Mouse (Mus musculus): ENCODE data around the gene Irf9. TPM values are rescaled to one million over a fixed set of nuclear protein-coding genes. Genes with fewer than 3 reads are reported as not detected.

Gene Irf9
- polyA plus RNA-seq, 1 experiment from 2014 or later = 9.0 TPM

DNA sequence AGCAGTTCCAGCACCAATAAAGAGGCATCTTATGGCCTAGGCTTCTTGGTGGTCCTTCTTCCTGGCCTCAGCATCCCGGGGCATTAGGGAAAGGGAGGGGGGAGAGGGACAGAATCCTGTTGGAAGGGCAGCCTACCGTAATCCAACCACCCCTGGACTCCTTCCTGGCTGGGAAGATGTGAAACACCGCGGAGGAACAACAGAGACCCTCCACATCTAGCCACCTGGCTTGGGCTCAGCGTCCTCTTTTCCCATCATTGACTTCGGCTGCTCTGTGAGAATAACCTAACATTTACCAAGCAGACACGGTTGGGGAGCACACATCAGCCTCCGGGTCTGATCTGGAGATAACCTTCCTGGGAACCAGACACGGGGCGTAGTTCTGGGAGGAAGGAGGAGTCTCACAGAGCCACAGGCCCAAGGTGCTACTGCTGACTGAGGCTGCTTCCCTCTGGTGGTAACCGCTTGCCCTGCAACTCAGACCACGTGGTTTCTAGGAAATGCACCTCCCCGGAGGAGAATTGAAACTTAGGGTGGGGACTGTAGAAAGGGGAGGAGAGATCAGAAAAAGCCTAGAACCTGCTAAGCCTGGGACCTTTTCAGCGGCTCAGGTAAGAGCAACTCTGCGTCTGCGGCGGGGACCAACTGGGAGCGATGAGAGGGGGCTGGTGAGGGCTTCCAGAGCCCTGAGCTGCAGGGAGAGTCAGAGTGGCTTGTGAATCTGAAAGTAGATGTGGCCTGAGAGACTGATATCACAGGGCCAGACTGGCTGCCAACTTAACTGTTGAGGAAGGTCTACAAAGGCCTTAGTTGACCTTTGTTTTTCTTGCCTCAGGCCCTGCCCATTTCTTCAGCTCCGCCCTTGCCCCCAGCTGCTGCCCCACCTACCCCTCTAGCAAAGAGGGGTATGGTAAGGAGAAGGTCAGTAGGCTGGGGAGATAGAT lies 534 bp downstream of the Irf9 start:
- Histone ChIP-seq H3K27ac (ENCODE audit: low read depth) (peak overlapping the region; percentile 77), H3K9me3 (ENCODE audit: low read depth, low read length) (no peaks in the 10 kb centered on the region), H3K36me3 (ENCODE audit: insufficient read depth) (peaks cover 67% of the 10 kb centered on the region), H3K4me1 (ENCODE audit: insufficient read depth) (0 out of 2 replicates have a peak, but pooled peaks cover 4% of the 10 kb centered on the region), H3K9ac (peak overlapping the region; percentile 53), H3K4me2 (peak overlapping the region; percentile 62), H3K27me3 (ENCODE audit: insufficient read depth, low read length) (no peaks in the 10 kb centered on the region), H3K4me3 (ENCODE audit: low read depth, low read length) (peak overlapping the region; percentile 32)
- peak; percentile 93 for TF ChIP-seq CTCF (IDR thresholded peaks at IDR 0.05; ENCODE audit: low read depth)
- DNase-seq = peak; percentile 94
- 15% methylated on average over 19 of the region's 19 CpGs for WGBS
- ATAC-seq (ENCODE audit: insufficient read depth) = peak; percentile 92

DNA sequence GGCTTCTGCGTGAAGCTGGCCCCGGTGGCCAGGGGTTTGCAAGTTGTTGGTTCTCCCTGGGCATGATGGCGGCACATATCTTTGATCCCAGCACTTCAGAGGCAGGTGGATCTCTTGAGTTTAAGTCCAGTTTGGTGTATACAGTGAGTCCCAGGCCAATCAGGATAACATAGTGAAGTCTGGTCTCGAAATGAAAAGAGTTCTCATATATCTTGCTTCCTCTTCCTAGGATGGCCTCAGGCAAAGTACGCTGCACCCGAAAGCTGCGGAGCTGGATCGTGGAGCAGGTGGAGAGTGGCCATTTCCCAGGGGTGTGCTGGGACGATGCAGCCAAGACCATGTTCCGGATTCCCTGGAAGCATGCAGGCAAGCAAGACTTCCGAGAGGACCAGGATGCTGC lies 1.5 kb downstream of the Irf9 start:
- TF ChIP-seq CTCF (IDR thresholded peaks at IDR 0.05; ENCODE audit: low read depth) = no peak
- H3K4me3 ChIP-seq (ENCODE audit: low read depth, low read length) = peak overlapping the region; percentile 32; the same call in 1 of the 2 replicates

DNA sequence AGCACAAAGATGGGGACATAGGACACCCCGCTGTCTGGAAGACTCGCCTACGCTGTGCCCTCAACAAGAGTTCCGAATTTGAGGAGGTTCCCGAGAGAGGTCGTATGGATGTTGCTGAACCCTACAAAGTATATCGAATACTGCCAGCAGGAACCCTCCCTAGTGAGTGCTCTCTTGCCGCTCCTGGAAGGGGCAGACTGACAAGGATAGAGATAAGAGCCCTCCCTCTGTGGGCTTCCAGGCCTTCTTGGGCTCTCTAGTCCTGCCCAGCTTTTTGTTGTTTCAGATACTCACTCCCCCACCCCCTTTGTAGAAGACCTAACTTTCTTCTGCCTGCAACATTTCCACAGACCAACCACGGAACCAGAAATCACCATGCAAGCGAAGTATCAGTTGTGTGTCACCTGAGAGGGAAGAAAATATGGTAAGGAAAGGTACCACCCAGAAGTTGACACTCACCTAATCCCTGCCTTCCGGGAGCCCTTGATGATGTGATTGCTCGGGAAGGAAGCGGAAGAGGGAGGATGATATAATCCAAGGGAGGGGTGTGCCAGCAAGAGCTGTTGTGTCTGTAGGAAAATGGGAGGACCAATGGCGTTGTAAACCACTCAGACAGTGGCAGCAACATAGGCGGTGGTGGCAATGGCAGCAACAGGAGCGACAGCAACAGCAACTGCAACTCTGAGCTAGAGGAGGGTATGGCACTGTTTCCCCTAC lies 2.5 kb downstream of the Irf9 start:
- no peak for TF ChIP-seq CTCF (IDR thresholded peaks at IDR 0.05; ENCODE audit: low read depth)
- Histone ChIP-seq H3K4me3 (ENCODE audit: low read depth, low read length) (no peak overlapping the region), H3K27me3 (ENCODE audit: insufficient read depth, low read length) (no peaks in the 10 kb centered on the region), H3K9ac (no peak overlapping the region), H3K4me1 (ENCODE audit: insufficient read depth) (0 out of 2 replicates have a peak, but pooled peaks cover 4% of the 10 kb centered on the region), H3K9me3 (ENCODE audit: low read depth, low read length) (no peaks in the 10 kb centered on the region), H3K4me2 (no peak overlapping the region), H3K27ac (ENCODE audit: low read depth) (no peak overlapping the region), H3K36me3 (ENCODE audit: insufficient read depth) (peaks cover 57% of the 10 kb centered on the region)
- ATAC-seq (ENCODE audit: insufficient read depth) = no peak
- no peak for DNase-seq
- WGBS = 87% methylated on average over 16 of the region's 16 CpGs

More for the DNA sequence above, 1.5 kb downstream of the Irf9 start:
- WGBS = 92% methylated on average over 11 of the region's 11 CpGs
- Histone ChIP-seq H3K4me2 (peak overlapping the region; percentile 62), H3K36me3 (ENCODE audit: insufficient read depth) (peaks cover 66% of the 10 kb centered on the region), H3K4me1 (ENCODE audit: insufficient read depth) (0 out of 2 replicates have a peak, but pooled peaks cover 4% of the 10 kb centered on the region), H3K27ac (ENCODE audit: low read depth) (0 out of 2 replicates have a peak overlapping the region, but pooled peaks have one; percentile 77), H3K9me3 (ENCODE audit: low read depth, low read length) (no peaks in the 10 kb centered on the region), H3K9ac (no peak overlapping the region), H3K27me3 (ENCODE audit: insufficient read depth, low read length) (no peaks in the 10 kb centered on the region)
- DNase-seq = no peak
- no peak for ATAC-seq (ENCODE audit: insufficient read depth)

DNA sequence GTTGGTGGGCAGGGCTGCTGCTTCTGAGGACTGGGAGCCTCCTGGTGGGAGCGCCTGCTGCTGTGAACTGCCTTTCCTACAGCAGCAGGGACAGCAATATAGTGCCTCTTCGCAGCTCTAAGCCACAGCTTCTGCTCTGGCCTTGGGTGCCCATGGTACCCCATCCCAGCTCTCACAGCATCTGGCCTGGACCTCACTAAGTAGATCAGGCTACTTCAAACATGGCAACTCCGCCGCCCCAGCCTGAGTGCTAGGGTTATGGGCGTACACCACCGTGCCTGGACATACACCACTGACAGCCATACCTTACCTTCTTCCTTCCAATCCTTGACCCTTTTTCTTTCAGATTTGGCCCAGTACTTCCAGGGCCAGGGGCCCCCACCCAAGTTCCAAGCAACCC lies 5.0 kb downstream of the Irf9 start:
- no peak for ATAC-seq (ENCODE audit: insufficient read depth)
- H3K27ac ChIP-seq (ENCODE audit: low read depth) = no peak overlapping the region
- H3K9ac ChIP-seq = no peak overlapping the region
- no peaks in the 10 kb centered on the region for H3K27me3 ChIP-seq (ENCODE audit: insufficient read depth, low read length)
- 0 out of 2 replicates have a peak, but pooled peaks cover 4% of the 10 kb centered on the region for H3K4me1 ChIP-seq (ENCODE audit: insufficient read depth)
- WGBS = 93% methylated on average over 6 of the region's 6 CpGs
- H3K4me3 ChIP-seq (ENCODE audit: low read depth, low read length) = no peak overlapping the region
- TF ChIP-seq CTCF (IDR thresholded peaks at IDR 0.05; ENCODE audit: low read depth) = no peak
- peaks cover 40% of the 10 kb centered on the region for H3K36me3 ChIP-seq (ENCODE audit: insufficient read depth)
- H3K9me3 ChIP-seq (ENCODE audit: low read depth, low read length) = no peaks in the 10 kb centered on the region
- DNase-seq = no peak
- H3K4me2 ChIP-seq = no peak overlapping the region

DNA sequence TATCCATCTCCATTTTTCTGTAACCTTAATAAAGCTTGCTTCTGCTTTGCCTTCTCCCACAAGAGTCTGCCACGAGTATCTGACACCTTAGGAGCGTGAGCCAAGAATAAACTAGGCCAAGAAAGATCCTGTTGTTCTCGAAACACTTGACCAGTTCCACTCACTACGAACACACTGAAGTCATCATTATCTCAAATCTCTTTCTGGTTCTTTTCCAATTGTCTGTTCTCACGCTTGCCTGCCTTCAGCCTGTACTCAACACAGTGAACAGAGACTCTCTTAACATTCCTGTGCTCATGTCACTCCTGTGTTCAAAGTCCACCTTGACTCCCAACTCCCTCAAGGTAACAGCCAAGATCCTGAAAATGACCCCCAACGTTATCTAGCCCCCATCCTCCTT lies 10.0 kb downstream of the Irf9 start:
- 60% methylated on average over 6 of the region's 6 CpGs for WGBS

DNA sequence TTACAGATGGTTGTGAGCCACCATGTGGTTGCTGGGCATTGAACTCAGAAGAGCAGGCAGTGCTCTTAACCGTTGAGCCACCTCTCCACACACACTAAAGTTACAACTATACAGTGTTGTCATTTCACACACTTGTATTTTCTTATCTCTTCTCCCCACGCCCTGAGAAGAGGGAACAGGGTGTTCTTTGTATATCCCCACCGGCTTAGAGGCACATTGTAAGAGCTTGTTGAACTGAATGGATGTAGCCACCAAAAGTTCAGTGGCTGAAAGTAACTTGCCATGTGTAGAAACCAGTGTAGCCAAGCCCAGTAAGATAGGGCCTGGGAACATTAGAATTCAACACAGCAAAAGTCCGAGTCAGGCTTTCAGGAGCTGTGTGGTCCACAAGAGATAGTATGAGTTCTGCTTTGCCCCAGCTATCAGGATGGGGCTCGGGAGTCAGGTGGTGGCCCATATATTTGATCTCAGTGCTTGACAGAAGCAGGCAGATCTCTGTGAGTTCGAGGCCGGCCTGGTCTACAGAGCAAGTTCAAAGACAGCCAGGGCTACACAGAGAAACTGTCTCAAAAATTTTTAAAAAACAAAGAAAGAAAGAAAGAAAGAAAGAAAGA lies 11.3 kb downstream of the Irf9 start:
- ATAC-seq (ENCODE audit: insufficient read depth) = no peak
- H3K27ac ChIP-seq (ENCODE audit: low read depth) = no peak overlapping the region
- no peak overlapping the region for H3K4me3 ChIP-seq (ENCODE audit: low read depth, low read length)
- TF ChIP-seq CTCF (IDR thresholded peaks at IDR 0.05; ENCODE audit: low read depth) = no peak
- H3K9me3 ChIP-seq (ENCODE audit: low read depth, low read length) = no peaks in the 10 kb centered on the region
- no peaks in the 10 kb centered on the region for H3K4me1 ChIP-seq (ENCODE audit: insufficient read depth)
- WGBS = 66% methylated on average over 7 of the region's 7 CpGs
- no peaks in the 10 kb centered on the region for H3K27me3 ChIP-seq (ENCODE audit: insufficient read depth, low read length)
- H3K4me2 ChIP-seq = no peak overlapping the region
- no peak for DNase-seq
- no peaks in the 10 kb centered on the region for H3K36me3 ChIP-seq (ENCODE audit: insufficient read depth)
- no peak overlapping the region for H3K9ac ChIP-seq

More for the DNA sequence above, 10.0 kb downstream of the Irf9 start:
- H3K27ac ChIP-seq (ENCODE audit: low read depth) = no peak overlapping the region
- no peak for TF ChIP-seq CTCF (IDR thresholded peaks at IDR 0.05; ENCODE audit: low read depth)
- ATAC-seq (ENCODE audit: insufficient read depth) (no peak), DNase-seq (no peak)
- peaks cover 10% of the 10 kb centered on the region for H3K36me3 ChIP-seq (ENCODE audit: insufficient read depth)
- no peak overlapping the region for H3K4me2 ChIP-seq
- H3K9ac ChIP-seq = no peak overlapping the region
- H3K4me1 ChIP-seq (ENCODE audit: insufficient read depth) = no peaks in the 10 kb centered on the region
- no peak overlapping the region for H3K4me3 ChIP-seq (ENCODE audit: low read depth, low read length)
- no peaks in the 10 kb centered on the region for H3K27me3 ChIP-seq (ENCODE audit: insufficient read depth, low read length)
- H3K9me3 ChIP-seq (ENCODE audit: low read depth, low read length) = no peaks in the 10 kb centered on the region
